Mouse (Mus musculus) erythroblast, embryonic 14.5 days (primary cell): ENCODE results near the gene Gpc6.

Source experiments
- GATA1 ChIP-seq: IDR thresholded peaks from 2 replicates; pipeline ENCODE4 v1.6.1; 2012; ENCODE audit warnings: low read length, inconsistent platforms, mixed read lengths
- TAL1 ChIP-seq: IDR thresholded peaks from 3 replicates; pipeline ENCODE4 v1.6.1; 2012; ENCODE audit warnings: low read length, inconsistent platforms, mixed read lengths

DNA sequence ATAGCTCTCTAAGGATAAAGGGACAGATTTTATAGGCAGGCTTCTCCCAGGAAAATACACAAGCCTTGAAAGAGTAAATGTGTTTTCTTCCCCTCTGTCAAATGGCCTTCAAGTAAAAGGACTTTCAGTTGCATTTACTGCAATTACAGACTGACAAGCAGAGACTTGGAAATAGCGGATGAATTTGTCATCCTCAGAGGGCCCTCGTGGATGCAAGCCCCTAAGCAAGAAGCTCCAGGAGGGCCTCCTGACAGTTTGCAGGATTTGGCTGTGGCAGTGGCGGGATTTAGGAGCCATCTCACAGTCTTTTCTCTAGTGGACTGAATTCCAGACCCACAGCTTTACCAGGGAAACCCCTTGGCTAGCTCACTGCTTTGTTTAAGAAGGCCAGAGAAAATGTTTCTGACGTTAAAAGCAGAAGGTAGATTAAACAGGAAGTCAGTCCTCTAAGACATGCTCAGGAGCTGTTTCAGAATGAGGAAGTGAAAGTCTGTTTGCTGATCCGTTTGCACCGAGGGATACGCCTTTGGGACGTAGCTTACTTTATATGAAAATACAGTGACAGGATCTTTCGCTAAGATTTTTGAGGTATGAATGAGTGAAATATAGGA lies 700.1 kb downstream of the Gpc6 start:
- TF ChIP-seq GATA1 (no peak), TAL1 (no peak)
